Mouse (Mus musculus): Measurements from ENCODE around the gene Anp32b.

GRCm38 (mm10) chr4:46451240-46451757, 597 bp downstream of the Anp32b start:
- TF ChIP-seq GATA1 (IDR thresholded peaks at IDR 0.05; ENCODE audit: low read length): no peak
- TF ChIP-seq TAL1 (IDR thresholded peaks at IDR 0.05; ENCODE audit: low read length): no peak
